Mouse (Mus musculus) gastrocnemius, postnatal 10 days (tissue): ENCODE measurements around the gene Senp3. TPM values are rescaled to one million over a fixed set of nuclear protein-coding genes. Genes with fewer than 3 reads are reported as not detected.
A peak's percentile ranks its signal among the peaks of the same experiment; 100 is the strongest.
"Not testable (repeated sequence)": the region's sequence is repeated elsewhere in the genome, so short reads cannot be mapped to it uniquely, and the experiment has no call there.

ENCODE experiments used
- DNase-seq: peaks from one replicate; pipeline ENCODE4 v3.0.0; 2021; ENCODE audit warnings: mixed read lengths
- long read RNA-seq, 2 experiments: library from polyadenylated mRNA; stranded (forward); transcript quantifications; one replicate each; pipeline ENCODE4 v2.0.0; 2021
- total RNA-seq, 2 experiments: library from RNA; stranded (reverse); gene quantifications; 2 replicates each; pipeline ENCODE4 v1.2.3; 2021

The Senp3 gene
- 10 to 100 TPM; 29.5 to 36.0 TPM for total RNA-seq
- long read RNA-seq, experiment 1, transcript Senp3-201 (11 exons, 2,313 nt) = major isoform, 5 of 9 reads
- long read RNA-seq, experiment 1, partial matches to known transcripts = 3 of 9 reads
- long read RNA-seq, experiment 1, other reads (novel, unspliced or antisense) = 1 of 9 reads
- long read RNA-seq, experiment 2, partial matches to known transcripts = 3 of 8 reads
- long read RNA-seq, experiment 2, other reads (novel, unspliced or antisense) = 2 of 8 reads

- DNase-seq = peak; percentile 97
Observed at GRCm38 (mm10) chr11:69681314-69682208, at the start of gene Senp3. TSS of gene Senp3 (minus strand) at chr11:69682084.

GRCm38 (mm10) chr11:69731408-69731807, 49.5 kb upstream of the Senp3 start:
- not testable (repeated sequence) for DNase-seq

DNA sequence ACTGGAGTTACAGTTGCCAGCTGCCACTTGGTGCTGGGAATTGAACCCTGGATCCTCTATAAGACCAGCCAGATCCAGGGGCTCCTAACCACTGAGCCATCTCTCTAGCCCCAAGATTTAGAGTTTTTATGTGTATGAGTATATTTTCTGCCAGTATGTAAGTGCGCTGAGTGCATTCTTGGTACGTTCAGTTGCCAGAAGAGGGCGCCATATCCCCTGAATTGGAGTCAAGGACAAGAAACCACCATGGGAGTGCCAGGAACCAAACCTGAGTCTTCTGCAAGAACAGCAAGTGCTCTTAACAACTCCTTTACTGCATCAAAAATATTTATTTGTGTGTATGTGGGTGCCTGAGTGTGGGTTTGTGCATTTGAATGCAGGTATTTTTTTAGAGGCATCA, 47.2 kb upstream of the Senp3 start:
- DNase-seq = peak; percentile 58

DNA sequence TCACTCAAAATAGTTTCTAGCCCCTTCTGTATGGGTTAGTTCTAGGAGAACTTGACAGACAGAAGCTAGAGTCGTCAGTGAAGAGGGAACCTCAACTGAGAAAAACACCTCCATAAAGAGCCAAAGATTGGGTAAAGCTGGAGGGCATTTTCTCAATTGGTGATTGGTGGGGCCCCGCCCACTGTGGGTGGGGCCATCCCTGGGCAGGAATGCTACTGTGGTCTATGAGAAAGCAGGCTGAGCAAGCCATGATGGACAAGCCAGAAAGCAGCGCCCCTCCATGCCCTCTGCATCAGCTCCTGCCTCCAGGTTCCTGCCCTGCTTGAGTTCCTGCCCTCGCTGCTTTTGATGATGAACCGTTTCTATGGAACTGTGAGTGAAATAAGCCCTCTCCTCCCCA, 44.1 kb upstream of the Senp3 start:
- no peak for DNase-seq

DNA sequence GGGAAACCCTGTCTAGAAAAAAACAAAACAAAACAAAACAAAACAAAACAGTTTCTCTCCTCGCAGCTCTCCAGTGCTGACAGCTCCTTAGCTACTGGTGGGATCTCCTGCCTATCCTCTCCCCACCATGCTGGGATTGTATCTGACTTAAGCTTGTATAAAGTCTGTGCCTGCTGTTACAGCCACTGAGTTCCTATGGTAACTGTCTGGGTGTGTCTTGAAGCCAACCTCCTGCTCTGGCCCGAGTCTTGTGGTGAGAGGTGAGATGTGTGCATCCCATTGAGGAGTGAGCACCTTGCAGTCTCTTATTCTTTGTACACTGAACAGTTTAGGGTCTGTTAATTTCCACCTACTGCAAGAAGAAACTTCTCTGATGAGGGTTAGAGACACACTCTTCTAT, 41.2 kb upstream of the Senp3 start:
- no peak for DNase-seq

DNA sequence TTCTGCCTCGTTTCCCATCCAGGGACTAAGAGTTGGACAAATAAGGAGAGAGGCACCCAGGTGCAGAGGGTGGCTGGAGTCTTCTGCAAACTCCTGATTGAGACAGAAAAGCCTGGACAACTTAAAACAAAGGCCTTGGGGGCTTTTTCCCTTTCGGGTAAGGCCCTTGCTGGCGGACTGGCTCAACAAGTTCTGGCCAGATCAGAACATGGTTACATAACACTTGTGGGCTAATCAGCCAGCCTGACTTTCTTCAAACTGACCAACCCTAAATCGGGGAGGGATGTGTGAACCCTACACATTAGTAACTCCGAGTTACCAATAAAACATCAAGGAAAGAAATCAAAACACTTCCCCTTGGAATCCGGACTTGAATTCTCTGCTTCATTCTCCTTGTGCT, 39.0 kb upstream of the Senp3 start:
- DNase-seq = no peak

- DNase-seq = no peak
Observed at GRCm38 (mm10) chr11:69719423-69719822, 37.5 kb upstream of the Senp3 start.

GRCm38 (mm10) chr11:69718661-69719060, 36.8 kb upstream of the Senp3 start:
- DNase-seq = no peak

- no peak for DNase-seq
Observed at GRCm38 (mm10) chr11:69716953-69717352, 35.1 kb upstream of the Senp3 start.

DNA sequence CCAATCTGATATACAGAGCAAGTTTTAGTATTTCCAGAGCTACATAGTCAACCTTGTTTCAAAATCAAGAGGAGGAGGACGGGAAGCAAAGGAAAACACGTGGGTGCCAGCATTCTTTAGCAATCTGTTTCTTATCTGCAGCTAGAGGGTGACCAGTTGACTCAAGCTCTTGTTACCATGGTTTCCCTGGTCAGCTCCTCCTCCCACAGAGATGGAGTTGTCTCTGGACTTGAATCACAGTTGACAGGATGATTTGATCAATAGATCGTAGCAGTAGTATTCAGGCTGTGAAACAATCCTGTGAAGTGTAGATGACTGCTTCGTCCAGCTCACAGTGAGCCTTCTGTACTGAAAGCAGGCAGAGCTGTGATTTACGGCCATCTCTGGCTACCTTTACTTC, 34.0 kb upstream of the Senp3 start:
- DNase-seq = no peak

DNA sequence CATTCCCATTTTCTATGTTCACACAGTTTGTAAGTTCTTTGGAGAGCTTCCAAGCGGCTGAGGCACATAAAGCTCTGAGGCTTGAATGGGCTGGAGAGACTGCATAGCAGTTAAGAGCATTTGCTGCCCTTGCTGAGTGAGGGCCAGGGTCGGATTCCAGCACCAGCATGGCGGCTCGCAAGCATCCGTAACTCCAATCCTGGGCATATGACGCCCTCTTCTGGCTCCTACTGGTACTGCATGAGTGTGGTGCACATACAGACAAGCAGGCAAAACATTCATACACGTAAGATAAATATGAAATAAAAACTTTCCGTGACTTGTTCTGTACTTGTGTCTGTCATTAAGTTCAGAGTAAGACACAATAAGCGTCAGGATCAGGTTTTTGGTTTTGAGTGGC, 33.6 kb upstream of the Senp3 start:
- DNase-seq = peak; percentile 43

DNA sequence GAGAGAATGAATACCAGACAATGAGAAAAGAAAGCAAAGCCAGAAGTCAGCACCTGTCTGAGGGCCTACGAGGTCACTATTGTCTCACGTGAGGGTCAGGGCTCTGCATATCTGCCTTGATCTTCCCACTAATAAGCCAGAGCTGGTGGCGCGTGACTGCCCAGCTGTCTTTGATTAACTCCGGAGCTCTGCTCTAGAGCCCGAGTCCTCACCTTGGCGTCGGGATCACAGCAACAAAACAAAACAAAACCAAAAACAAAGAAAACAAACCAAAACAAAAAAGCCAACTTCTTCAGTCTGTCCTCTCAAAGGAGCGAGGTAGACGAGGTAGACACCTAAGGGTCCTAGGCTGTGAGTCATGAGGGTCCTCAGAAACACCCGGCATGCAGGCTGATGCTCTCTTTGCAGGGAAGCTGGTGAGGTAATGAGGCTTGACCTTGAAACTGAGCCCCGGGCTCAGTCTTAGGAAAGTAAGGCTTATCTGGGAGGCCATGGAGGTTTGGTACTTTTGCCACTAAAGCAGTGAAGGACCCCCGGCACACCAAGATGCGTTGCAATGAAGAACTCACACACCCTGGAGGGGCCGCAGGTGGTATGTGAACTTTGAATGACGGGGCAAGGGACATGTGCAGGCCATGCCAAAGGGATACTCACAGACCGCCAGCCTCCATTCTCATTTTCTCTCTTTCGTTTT, 32.9 kb upstream of the Senp3 start:
- no peak for DNase-seq

- no peak for DNase-seq
Observed at GRCm38 (mm10) chr11:69712954-69713672, 31.2 kb upstream of the Senp3 start.

DNA sequence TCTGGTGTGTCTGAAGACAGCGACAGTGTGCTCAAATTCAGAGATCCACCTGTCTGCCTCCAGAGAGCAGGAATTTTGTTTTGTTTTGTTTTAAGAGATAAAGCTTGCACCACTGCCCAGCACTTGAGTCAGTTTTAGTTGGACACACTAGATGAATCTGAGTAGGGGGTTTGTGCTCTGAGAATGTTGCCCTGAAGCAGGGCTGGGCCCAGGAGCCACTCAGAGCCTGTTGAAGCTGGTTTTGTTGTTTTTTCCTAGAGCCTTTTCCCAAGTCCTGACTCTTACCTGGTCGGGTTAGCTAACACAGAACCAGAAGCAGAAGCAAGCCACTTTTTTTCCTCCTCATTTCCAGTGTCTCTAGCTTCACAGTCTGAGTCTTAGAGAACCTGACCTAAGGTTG, 29.2 kb upstream of the Senp3 start:
- DNase-seq = no peak

GRCm38 (mm10) chr11:69710470-69710869, 28.6 kb upstream of the Senp3 start:
- DNase-seq = no peak

DNA sequence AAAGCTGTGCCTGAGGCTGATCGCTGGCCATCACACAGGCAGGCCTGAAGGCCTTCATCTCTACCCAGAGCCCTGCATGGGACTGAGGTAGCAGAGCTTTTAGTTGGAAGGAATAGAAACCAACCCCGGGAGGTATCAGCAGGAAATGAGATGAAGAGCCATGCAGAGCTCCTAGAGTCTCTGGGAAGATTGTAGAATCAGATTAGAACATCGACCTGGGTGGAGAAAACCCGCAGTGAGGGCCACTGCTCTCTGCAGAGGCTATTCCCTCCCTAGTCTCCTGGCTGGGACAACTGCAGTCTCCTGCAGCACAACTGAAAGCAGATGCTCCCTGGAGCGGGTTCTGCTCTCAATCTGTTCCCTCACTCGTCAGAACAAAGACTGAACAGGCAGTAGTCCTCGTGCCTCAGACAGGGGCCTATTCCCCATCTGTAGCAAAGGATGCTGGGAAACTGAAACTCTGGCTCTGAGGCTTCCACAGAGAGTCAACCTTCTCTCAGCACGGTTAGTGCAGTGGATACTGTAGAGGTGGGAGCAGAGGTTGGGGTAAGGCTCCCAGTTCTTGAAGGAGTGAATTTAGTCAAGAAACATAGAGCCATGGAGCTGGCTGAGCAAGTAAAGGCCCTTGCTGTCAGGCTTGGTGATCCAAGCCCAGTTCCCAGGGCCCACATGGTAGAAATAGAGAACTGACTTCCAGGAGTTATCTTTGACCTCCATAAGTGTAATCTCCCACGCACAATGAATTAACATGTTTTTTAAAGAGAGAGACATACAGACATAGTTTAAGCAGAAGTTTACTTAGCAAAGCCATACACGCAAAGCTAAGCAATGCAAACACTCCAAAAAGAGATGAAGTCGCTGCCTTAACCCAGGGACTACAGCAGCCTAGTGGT, 27.9 kb upstream of the Senp3 start:
- no peak for DNase-seq

DNA sequence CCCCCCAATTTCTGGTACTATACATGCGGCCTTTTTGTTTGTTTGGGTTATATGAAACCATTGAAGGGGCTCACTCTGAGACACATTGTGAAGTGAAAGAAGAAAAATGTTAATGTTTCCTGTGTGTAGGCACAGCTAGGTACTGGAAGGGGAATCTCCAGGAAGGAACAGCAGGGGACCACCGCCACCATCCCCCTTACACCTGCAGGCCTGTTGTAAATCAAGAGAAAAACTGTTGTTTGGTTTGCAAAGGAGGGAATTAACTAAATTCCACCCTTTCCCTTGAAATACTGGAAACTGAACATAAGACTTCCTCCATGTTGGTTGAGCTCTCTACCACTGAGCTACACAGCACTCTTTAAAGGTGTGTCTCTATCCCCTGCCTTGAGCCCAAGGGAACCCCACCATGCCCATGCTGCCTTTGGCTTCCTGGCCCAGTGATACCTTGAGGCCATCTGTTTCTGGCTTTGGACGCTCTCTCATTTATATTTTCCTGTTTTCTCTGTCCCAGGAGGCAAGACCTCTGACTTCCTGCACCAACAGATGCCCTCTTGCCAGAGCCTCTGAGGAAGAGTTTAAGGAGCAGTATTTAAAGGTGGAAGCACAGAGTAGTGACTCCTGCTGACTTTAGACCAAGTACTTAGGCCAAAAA, 26.9 kb upstream of the Senp3 start:
- no peak for DNase-seq

- no peak for DNase-seq
Observed at GRCm38 (mm10) chr11:69707873-69708381, 26.0 kb upstream of the Senp3 start.

- no peak for DNase-seq
Observed at GRCm38 (mm10) chr11:69707480-69707847, 25.6 kb upstream of the Senp3 start.

- peak; percentile 80 for DNase-seq
Observed at GRCm38 (mm10) chr11:69706775-69707479, 25.0 kb upstream of the Senp3 start.
